Mouse (Mus musculus) CH12.LX (cell line): Measurements from ENCODE around the gene Atxn7l3. TPM values are rescaled to one million over a fixed set of nuclear protein-coding genes. Genes with fewer than 3 reads are reported as not detected.

ENCODE experiments used
- DNase-seq: peaks from one replicate; pipeline ENCODE4 v3.0.0-alpha.2; 2013; ENCODE audit errors: extremely low read depth
- H3K27ac ChIP-seq: 2 replicates; pipeline ENCODE4 v1.5.1; 2012; ENCODE audit warnings: low read depth, mild to moderate bottlenecking, control low read depth, moderate library complexity; ENCODE audit not compliant: insufficient read depth
- H3K27me3 ChIP-seq: replicated peaks from 2 replicates; pipeline ENCODE3; 2012; ENCODE audit warnings: inconsistent platforms
- H3K36me3 ChIP-seq, 2 experiments: replicated peaks in 1 of 2; 2 replicates each; pipeline versions ENCODE3 to v1.6.1; 2012; ENCODE audit warnings: inconsistent platforms in 1 of 2, low read length in 1 of 2, mild to moderate bottlenecking in 1 of 2, mixed read lengths in 1 of 2, moderate library complexity in 1 of 2; ENCODE audit not compliant: control insufficient read depth in 1 of 2, insufficient read depth in 1 of 2
- H3K4me1 ChIP-seq, 2 experiments: 2 replicates each; pipeline ENCODE4 v1.6.1; 2012; ENCODE audit warnings: inconsistent platforms in 1 of 2, moderate library complexity in 1 of 2; ENCODE audit not compliant: insufficient read depth in 2 of 2, control insufficient read depth in 1 of 2
- H3K4me2 ChIP-seq: 2 replicates; pipeline ENCODE4 v1.6.1; 2012; ENCODE audit warnings: low read depth, mild to moderate bottlenecking, control low read depth; ENCODE audit not compliant: poor library complexity, insufficient read depth, severe bottlenecking
- H3K4me3 ChIP-seq, 3 experiments: fragments of 150-350 bp in 1 of 3; sonication (generic) in 1 of 3; replicated peaks in 1 of 3; 2 replicates each; pipeline versions ENCODE3 to v1.5.1; 2011 to 2012; ENCODE audit warnings: low read depth in 2 of 3, low read length in 2 of 3, mild to moderate bottlenecking in 2 of 3, moderate library complexity in 2 of 3, control low read depth in 1 of 3, improper control_type of control experiment in 1 of 3, inconsistent platforms in 1 of 3, mixed read lengths in 1 of 3; ENCODE audit not compliant: poor library complexity in 1 of 3
- H3K79me2 ChIP-seq: replicated peaks from 2 replicates; pipeline ENCODE4 v1.6.1; 2012; ENCODE audit warnings: mild to moderate bottlenecking, moderate library complexity; ENCODE audit not compliant: control insufficient read depth, poor library complexity, insufficient read depth, severe bottlenecking; ENCODE audit errors: extremely low read depth
- H3K9ac ChIP-seq: 2 replicates; pipeline ENCODE4 v1.6.1; 2012; ENCODE audit warnings: low read depth, mild to moderate bottlenecking, control low read depth, moderate library complexity; ENCODE audit not compliant: insufficient read depth
- H3K9me3 ChIP-seq: replicated peaks from 2 replicates; pipeline ENCODE3; 2012; ENCODE audit warnings: low read length, inconsistent platforms, mixed read lengths
- BHLHE40 ChIP-seq: IDR thresholded peaks from 2 replicates; pipeline ENCODE4 v1.6.1; 2011; ENCODE audit warnings: mild to moderate bottlenecking, low read depth, low read length, improper control_type of control experiment
- CHD2 ChIP-seq: IDR thresholded peaks from 2 replicates; pipeline ENCODE4 v1.6.1; 2011; ENCODE audit warnings: low read length, improper control_type of control experiment
- CTCF ChIP-seq, 2 experiments: IDR thresholded peaks in 1 of 2; conservative IDR thresholded peaks in 1 of 2; 2 replicates each; pipeline ENCODE4 v1.5.1; 2011 to 2012; ENCODE audit warnings: low read depth in 2 of 2, low read length in 2 of 2, improper control_type of control experiment in 1 of 2, inconsistent platforms in 1 of 2, mild to moderate bottlenecking in 1 of 2, moderate library complexity in 1 of 2
- E2F4 ChIP-seq: IDR thresholded peaks from 2 replicates; pipeline ENCODE4 v1.6.1; 2011; ENCODE audit warnings: low read depth, low read length, improper control_type of control experiment; ENCODE audit not compliant: insufficient replicate concordance
- ELF1 ChIP-seq: IDR thresholded peaks from 2 replicates; pipeline ENCODE4 v1.6.1; 2014; ENCODE audit warnings: low read depth, mild to moderate bottlenecking, inconsistent platforms, low read length, improper control_type of control experiment
- EP300 ChIP-seq: IDR thresholded peaks from 2 replicates; pipeline ENCODE4 v1.6.1; 2011; ENCODE audit warnings: low read length, improper control_type of control experiment
- ETS1 ChIP-seq: conservative IDR thresholded peaks from 2 replicates; pipeline ENCODE4 v1.6.1; 2012; ENCODE audit warnings: low read depth, mild to moderate bottlenecking, inconsistent platforms, low read length, improper control_type of control experiment, moderate library complexity
- IRF4 ChIP-seq: IDR thresholded peaks from 2 replicates; pipeline ENCODE4 v1.6.1; 2014; ENCODE audit warnings: low read depth, mild to moderate bottlenecking, inconsistent platforms, low read length, improper control_type of control experiment
- JUN ChIP-seq: IDR thresholded peaks from 2 replicates; pipeline ENCODE4 v1.6.1; 2011; ENCODE audit warnings: low read depth, mild to moderate bottlenecking, low read length, improper control_type of control experiment, moderate library complexity; ENCODE audit not compliant: insufficient read depth
- JUND ChIP-seq: conservative IDR thresholded peaks from 2 replicates; pipeline ENCODE4 v1.6.1; 2011; ENCODE audit warnings: low read depth, low read length, improper control_type of control experiment
- MAFK ChIP-seq: IDR thresholded peaks from 2 replicates; pipeline ENCODE4 v1.6.1; 2011; ENCODE audit warnings: low read length, improper control_type of control experiment; ENCODE audit not compliant: insufficient replicate concordance
- MAX ChIP-seq: IDR thresholded peaks from 2 replicates; pipeline ENCODE4 v1.6.1; 2011; ENCODE audit warnings: low read length, improper control_type of control experiment
- MAZ ChIP-seq: IDR thresholded peaks from 2 replicates; pipeline ENCODE4 v1.6.1; 2012; ENCODE audit warnings: low read depth, mild to moderate bottlenecking, inconsistent platforms, low read length, improper control_type of control experiment, moderate library complexity
- MEF2A ChIP-seq: IDR thresholded peaks from 2 replicates; pipeline ENCODE4 v1.6.1; 2014; ENCODE audit warnings: low read depth, mild to moderate bottlenecking, inconsistent platforms, low read length, improper control_type of control experiment, borderline replicate concordance
- MXI1 ChIP-seq: IDR thresholded peaks from 2 replicates; pipeline ENCODE4 v1.6.1; 2011; ENCODE audit warnings: mild to moderate bottlenecking, low read depth, low read length, improper control_type of control experiment
- MYC ChIP-seq: IDR thresholded peaks from 2 replicates; pipeline ENCODE4 v1.6.1; 2011; ENCODE audit warnings: low read depth, mild to moderate bottlenecking, improper control_type of control experiment, low read length
- NRF1 ChIP-seq: IDR thresholded peaks from 2 replicates; pipeline ENCODE4 v1.6.1; 2014; ENCODE audit warnings: low read depth, mild to moderate bottlenecking, inconsistent platforms, low read length, improper control_type of control experiment, moderate library complexity
- POLR2A ChIP-seq: IDR thresholded peaks from 2 replicates; pipeline ENCODE4 v1.6.1; 2011; ENCODE audit warnings: low read depth, mild to moderate bottlenecking, improper control_type of control experiment, low read length
- POLR2AphosphoS2 ChIP-seq: IDR thresholded peaks from 2 replicates; pipeline ENCODE4 v1.6.1; 2011; ENCODE audit warnings: low read depth, low read length, improper control_type of control experiment
- SIN3A ChIP-seq: IDR thresholded peaks from 2 replicates; pipeline ENCODE4 v1.6.1; 2012; ENCODE audit warnings: low read length, improper control_type of control experiment, inconsistent platforms
- TBP ChIP-seq: conservative IDR thresholded peaks from 2 replicates; pipeline ENCODE4 v1.6.1; 2011; ENCODE audit warnings: low read depth, low read length, improper control_type of control experiment
- TCF12 ChIP-seq: IDR thresholded peaks from 2 replicates; pipeline ENCODE4 v1.6.1; 2014; ENCODE audit warnings: low read depth, mild to moderate bottlenecking, inconsistent platforms, low read length, improper control_type of control experiment
- USF1 ChIP-seq: IDR thresholded peaks from 2 replicates; pipeline ENCODE4 v1.6.1; 2014; ENCODE audit warnings: low read depth, mild to moderate bottlenecking, inconsistent platforms, low read length, improper control_type of control experiment
- ZMIZ1 ChIP-seq: IDR thresholded peaks from 2 replicates; pipeline ENCODE4 v1.6.1; 2012; ENCODE audit warnings: low read depth, mild to moderate bottlenecking, inconsistent platforms, low read length, improper control_type of control experiment
- ZNF384 ChIP-seq: IDR thresholded peaks from 2 replicates; pipeline ENCODE4 v1.6.1; 2012; ENCODE audit warnings: low read depth, low read length, improper control_type of control experiment, inconsistent platforms
- dilution Hi-C: fragments of 300-500 bp; cut with MboI; formaldehyde crosslinking; loops from 2 replicates; pipeline ENCODE4 v1.14.3; 2020; ENCODE audit warnings: low sequenced_read_pairs; ENCODE audit not compliant: extremely low pct_unique_long_range_greater_than_20kb, extremely low pct_ligation_motif_present
- in situ Hi-C: fragments of 300-500 bp; cut with MboI; formaldehyde crosslinking; loops from 3 replicates; pipeline ENCODE4 v1.14.3; 2019; ENCODE audit warnings: low sequenced_read_pairs, low pct_ligation_motif_present, low pct_unique_long_range_greater_than_20kb, mixed read lengths
- polyA plus RNA-seq: library from polyadenylated mRNA; unstranded; fragments of >175 nt; gene quantifications from 2 replicates; pipeline ENCODE4 v1.2.1, GENCODE M21; 2012; ENCODE audit warnings: low read depth; ENCODE audit not compliant: insufficient read length
- total RNA-seq, 2 experiments: library from RNA; depleted of rRNA; stranded (reverse); fragments of 300-350 nt in 1 of 2; fragments of >200 nt in 1 of 2; gene quantifications; 2 replicates each; pipeline ENCODE4 v1.2.3; 2012 to 2014

The Atxn7l3 gene
- total and polyA plus RNA-seq, 3 experiments: 40.7 to 59.0 (median 46.6) TPM

DNA sequence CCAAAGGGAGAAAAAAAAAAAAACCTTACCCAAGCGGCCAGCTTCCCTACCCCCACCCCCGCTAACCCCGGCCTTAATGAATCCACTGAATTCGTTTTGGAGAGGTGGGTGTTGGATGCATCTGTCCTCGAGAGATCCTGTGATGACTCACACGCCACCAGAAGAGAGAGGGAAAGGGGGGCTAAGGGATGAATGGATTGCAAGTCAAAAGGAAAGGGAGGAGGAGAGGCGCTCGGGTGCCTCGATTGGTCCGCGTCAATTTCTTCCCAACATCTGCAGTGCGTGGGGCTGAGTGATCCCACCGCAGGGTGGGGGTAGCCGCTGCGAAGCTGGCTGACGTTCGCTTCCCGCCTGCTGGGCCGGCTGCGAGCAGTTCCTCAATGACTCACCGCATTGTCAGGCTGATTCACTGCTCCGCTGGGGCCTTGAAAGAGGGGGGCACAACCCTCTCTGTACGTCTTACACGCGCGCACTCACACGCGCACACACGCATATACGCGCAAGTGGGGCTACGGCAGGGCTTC, 51.4 kb downstream of the Atxn7l3 start:
- Histone ChIP-seq H3K27ac (no peak overlapping the region), H3K4me1 (peaks cover 8 to 23% of the 10 kb centered on the region in 2 experiments), H3K9me3 (peaks cover 11% of the 10 kb centered on the region), H3K79me2 (peaks cover 3% of the 10 kb centered on the region; the same call in 1 of the 2 replicates), H3K27me3 (peaks cover 24% of the 10 kb centered on the region), H3K4me2 (peak overlapping the region; percentile 62), H3K4me3 (peak overlapping the region in 1 of 3 experiments; percentile 20), H3K9ac (peak overlapping the region; percentile 41), H3K36me3 (no peaks in the 10 kb centered on the region)
- in situ Hi-C loops (no loop called here), dilution Hi-C loops (no loop called here)
- TF ChIP-seq ETS1 (peak; percentile 79), EP300 (peak; percentile 58; the same call in 1 of the 2 replicates), BHLHE40 (peak; percentile 27), ZMIZ1 (no peak), CHD2 (peak; percentile 54; the same call in 1 of the 2 replicates), IRF4 (peak; percentile 82), MAFK (no peak; the same call in 1 of the 2 replicates), POLR2A (0 out of 2 replicates have a peak, but pooled peaks have one; percentile 14), MEF2A (no peak), MAX (peak; percentile 46; the same call in 1 of the 2 replicates), E2F4 (peak; percentile 81; the same call in 1 of the 2 replicates), TCF12 (peak; percentile 35; the same call in 1 of the 2 replicates), POLR2AphosphoS2 (no peak), JUND (no peak), TBP (no peak), USF1 (no peak), CTCF (conservative IDR thresholded peaks at IDR 0.05 in 1 of 2, IDR thresholded peaks at IDR 0.05 in 1 of 2; ENCODE audit: low read depth in 2 of 2, low read length in 2 of 2) (no peak), MAZ (peak; percentile 65), JUN (peak; percentile 27; the same call in 1 of the 2 replicates), NRF1 (peak; percentile 56), ZNF384 (peak; percentile 82), SIN3A (peak; percentile 56; the same call in 1 of the 2 replicates), MYC (peak; percentile 14; the same call in 1 of the 2 replicates), ELF1 (peak; percentile 61), MXI1 (peak; percentile 59; the same call in 1 of the 2 replicates)
- DNase-seq: peak; percentile 66
